Mouse (Mus musculus) neural tube, postnatal 0 days (tissue): ENCODE measurements around the gene Adamtsl2. TPM values are rescaled to one million over a fixed set of nuclear protein-coding genes. Genes with fewer than 3 reads are reported as not detected.

Experiments used
- polyA plus RNA-seq: library from polyadenylated mRNA; unstranded; fragments of >200 nt; fragmentation: Nextera tagmentation; extraction: Ambion mirVana; gene quantifications from 2 replicates; pipeline ENCODE4 v1.2.1, GENCODE M21; 2015

Adamtsl2 gene
- polyA plus RNA-seq: 4.7 and 4.9 TPM in 2 replicates

GRCm38 (mm10) chr2:27079152-27079584 is at the start of gene Adamtsl2:
Gene Adamtsl2, plus strand, starts transcription at chr2:27079379.

GRCm38 (mm10) chr2:27071978-27072377 is 7.2 kb upstream of the Adamtsl2 start, which contains the start of gene Mymk:
Gene Mymk, minus strand, starts transcription at chr2:27072179.

GRCm38 (mm10) chr2:27141950-27142693 is 62.9 kb downstream of the Adamtsl2 start, which contains the start of gene Fam163b:
Gene Fam163b, minus strand, starts transcription at chr2:27142491.

Other genes starting within 250 kb of the Adamtsl2 start
- gene Abo, start 214.4 kb upstream of the Adamtsl2 start, polyA plus RNA-seq: not detected in 2 replicates
- gene Surf6, start 176.5 kb upstream of the Adamtsl2 start, polyA plus RNA-seq: 21.4 and 24.1 TPM in 2 replicates
- gene Med22, start 168.7 kb upstream of the Adamtsl2 start, polyA plus RNA-seq: 87.1 and 97.3 TPM in 2 replicates
- gene Rpl7a, start 168.6 kb upstream of the Adamtsl2 start, polyA plus RNA-seq: 397 and 408 TPM in 2 replicates
- gene Surf2, start 163.0 kb upstream of the Adamtsl2 start, polyA plus RNA-seq: 52.4 and 56.1 TPM in 2 replicates
- gene Surf1, start 162.8 kb upstream of the Adamtsl2 start, polyA plus RNA-seq: 119 and 120 TPM in 2 replicates
- gene Surf4, start 145.5 kb upstream of the Adamtsl2 start, polyA plus RNA-seq: 102 and 103 TPM in 2 replicates
- gene Stkld1, start 145.3 kb upstream of the Adamtsl2 start, polyA plus RNA-seq: 0.06 and 0.68 TPM in 2 replicates
- gene Rexo4, start 115.0 kb upstream of the Adamtsl2 start, polyA plus RNA-seq: 29.3 and 30.3 TPM in 2 replicates
- gene Adamts13, start 106.0 kb upstream of the Adamtsl2 start, polyA plus RNA-seq: 0.05 and 0.59 TPM in 2 replicates
- 85.5 and 93.0 TPM in 2 replicates for gene Cacfd1, start 69.5 kb upstream of the Adamtsl2 start, polyA plus RNA-seq
- gene Slc2a6, start 51.4 kb upstream of the Adamtsl2 start, polyA plus RNA-seq: 23.8 and 25.0 TPM in 2 replicates
- not detected in 2 replicates for gene Mymk, start 7.2 kb upstream of the Adamtsl2 start, polyA plus RNA-seq
- 19.7 and 21.8 TPM in 2 replicates for gene Fam163b, start 63.1 kb downstream of the Adamtsl2 start, polyA plus RNA-seq
- gene Dbh, start 85.9 kb downstream of the Adamtsl2 start, polyA plus RNA-seq: 0.11 and 0.17 TPM in 2 replicates
- 9.7 and 10.4 TPM in 2 replicates for gene Sardh, start 169.0 kb downstream of the Adamtsl2 start, polyA plus RNA-seq